Mouse (Mus musculus) lung, embryonic 15.5 days (tissue): ENCODE measurements around the gene Mcl1. TPM values are rescaled to one million over a fixed set of nuclear protein-coding genes. Genes with fewer than 3 reads are reported as not detected.
"Not testable (repeated sequence)": the region's sequence is repeated elsewhere in the genome, so short reads cannot be mapped to it uniquely, and the experiment has no call there.

ENCODE experiments used
- ATAC-seq: fragments of 200-750 bp; cut with Nextera tagmentation; 2 replicates; pipeline ENCODE4 v1.8.0; 2017; ENCODE audit warnings: moderate number of reproducible peaks, borderline replicate concordance; ENCODE audit not compliant: low FRiP score, low TSS enrichment; ENCODE audit errors: extremely low read depth
- H3K27ac ChIP-seq: fragments of 300-500 bp; sonication (generic); 2 replicates; pipeline ENCODE4 v1.5.1; 2015; ENCODE audit warnings: moderate library complexity, mild to moderate bottlenecking, inconsistent platforms
- H3K27me3 ChIP-seq: fragments of 300-500 bp; sonication (generic); 2 replicates; pipeline ENCODE4 v1.6.1; 2015; ENCODE audit warnings: inconsistent platforms
- H3K36me3 ChIP-seq: fragments of 300-500 bp; sonication (generic); 2 replicates; pipeline ENCODE4 v1.6.1; 2015; ENCODE audit warnings: inconsistent platforms
- H3K4me1 ChIP-seq: fragments of 300-500 bp; sonication (generic); 2 replicates; pipeline ENCODE4 v1.6.1; 2015; ENCODE audit warnings: inconsistent platforms
- H3K4me2 ChIP-seq: fragments of 300-500 bp; sonication (generic); 2 replicates; pipeline ENCODE4 v1.6.1; 2015; ENCODE audit warnings: inconsistent platforms, mild to moderate bottlenecking, moderate library complexity
- H3K4me3 ChIP-seq: fragments of 300-500 bp; sonication (generic); 2 replicates; pipeline ENCODE4 v1.5.1; 2015; ENCODE audit warnings: mild to moderate bottlenecking, inconsistent platforms
- H3K9ac ChIP-seq: fragments of 300-500 bp; sonication (generic); 2 replicates; pipeline ENCODE4 v1.6.1; 2015; ENCODE audit warnings: inconsistent platforms
- H3K9me3 ChIP-seq: fragments of 300-500 bp; sonication (generic); 2 replicates; pipeline ENCODE4 v1.6.1; 2016; ENCODE audit warnings: inconsistent platforms
- WGBS: fragments of 180-500 bp; shearing (Covaris S2); methylation state at CpG from one replicate; pipeline ENCODE4 v1.1.7; 2015; 5-methylcytosine and 5-hydroxymethylcytosine counted together
- polyA plus RNA-seq: library from polyadenylated mRNA; unstranded; fragments of >200 nt; fragmentation: Nextera tagmentation; extraction: Ambion mirVana; gene quantifications from 2 replicates; pipeline ENCODE4 v1.2.1, GENCODE M21; 2015

Gene Mcl1
- polyA plus RNA-seq, 1 experiment from 2014 or later, result 64.5 TPM

- no peaks in the 10 kb centered on the region for H3K27me3 ChIP-seq
- no peak for ATAC-seq
- no peaks in the 10 kb centered on the region for H3K36me3 ChIP-seq
- peak overlapping the region; percentile 82 for H3K27ac ChIP-seq
- no peak overlapping the region for H3K9ac ChIP-seq
- WGBS, result 59% methylated on average over 7 of the region's 7 CpGs
- H3K4me3 ChIP-seq, result no peak overlapping the region
- H3K4me2 ChIP-seq, result no peak overlapping the region
- peaks cover 33% of the 10 kb centered on the region for H3K4me1 ChIP-seq
- H3K9me3 ChIP-seq, result no peaks in the 10 kb centered on the region
Measured at GRCm38 (mm10) chr3:95652204-95652811, 6.3 kb upstream of the Mcl1 start.

- Histone ChIP-seq H3K9me3 (no peaks in the 10 kb centered on the region), H3K4me1 (peaks cover 37% of the 10 kb centered on the region), H3K9ac (no peak overlapping the region), H3K27me3 (no peaks in the 10 kb centered on the region), H3K27ac (peak overlapping the region; percentile 82), H3K4me2 (peak overlapping the region; percentile 38), H3K4me3 (no peak overlapping the region), H3K36me3 (no peaks in the 10 kb centered on the region)
- ATAC-seq, result no peak
- WGBS, result 20% methylated on average over 6 of the region's 6 CpGs
Measured at GRCm38 (mm10) chr3:95652871-95653270, 5.7 kb upstream of the Mcl1 start.

GRCm38 (mm10) chr3:95653473-95654034 lies 5.0 kb upstream of the Mcl1 start:
- Histone ChIP-seq H3K27ac (peak overlapping the region; percentile 82), H3K27me3 (no peaks in the 10 kb centered on the region), H3K9me3 (no peaks in the 10 kb centered on the region), H3K4me3 (no peak overlapping the region), H3K4me2 (peak overlapping the region; percentile 38), H3K4me1 (peaks cover 37% of the 10 kb centered on the region), H3K9ac (0 out of 2 replicates have a peak overlapping the region, but pooled peaks have one; percentile 10), H3K36me3 (no peaks in the 10 kb centered on the region)
- WGBS, result 14% methylated on average over 11 of the region's 11 CpGs
- ATAC-seq, result peak; percentile 55

- Histone ChIP-seq H3K27ac (peak overlapping the region; percentile 82), H3K4me1 (peaks cover 37% of the 10 kb centered on the region)
- H3K9ac ChIP-seq, H3K36me3 ChIP-seq, H3K9me3 ChIP-seq, H3K27me3 ChIP-seq, ATAC-seq, H3K4me3 ChIP-seq, H3K4me2 ChIP-seq: not testable (repeated sequence)
- 85% methylated on average over 3 of the region's 3 CpGs for WGBS
Measured at GRCm38 (mm10) chr3:95654371-95654770, 4.2 kb upstream of the Mcl1 start.

- 81% methylated on average over 5 of the region's 5 CpGs for WGBS
- Histone ChIP-seq H3K9me3 (no peaks in the 10 kb centered on the region), H3K9ac (no peak overlapping the region), H3K36me3 (no peaks in the 10 kb centered on the region), H3K4me1 (peaks cover 37% of the 10 kb centered on the region), H3K27me3 (no peaks in the 10 kb centered on the region), H3K4me3 (no peak overlapping the region), H3K4me2 (no peak overlapping the region), H3K27ac (no peak overlapping the region)
- no peak for ATAC-seq
Measured at GRCm38 (mm10) chr3:95655437-95655836, 3.2 kb upstream of the Mcl1 start.

GRCm38 (mm10) chr3:95657108-95657507 lies 1.5 kb upstream of the Mcl1 start:
- ATAC-seq, result no peak
- peaks cover 11% of the 10 kb centered on the region for H3K36me3 ChIP-seq
- H3K27me3 ChIP-seq, result no peaks in the 10 kb centered on the region
- no peaks in the 10 kb centered on the region for H3K9me3 ChIP-seq
- no peak overlapping the region for H3K4me3 ChIP-seq
- no peak overlapping the region for H3K4me2 ChIP-seq
- 81% methylated on average over 3 of the region's 3 CpGs for WGBS
- no peak overlapping the region for H3K27ac ChIP-seq
- H3K4me1 ChIP-seq, result peaks cover 46% of the 10 kb centered on the region
- no peak overlapping the region for H3K9ac ChIP-seq

GRCm38 (mm10) chr3:95657711-95658110 lies 877 bp upstream of the Mcl1 start:
- ATAC-seq, result no peak

GRCm38 (mm10) chr3:95658868-95659712 lies 502 bp downstream of the Mcl1 start:
- Histone ChIP-seq H3K27ac (peak overlapping the region; percentile 99), H3K36me3 (peaks cover 31% of the 10 kb centered on the region), H3K4me1 (peaks cover 46% of the 10 kb centered on the region), H3K4me3 (peak overlapping the region; percentile 97), H3K9me3 (no peaks in the 10 kb centered on the region), H3K27me3 (no peaks in the 10 kb centered on the region), H3K4me2 (peak overlapping the region; percentile 79), H3K9ac (peak overlapping the region; percentile 100)
- ATAC-seq, result peak; percentile 66
- WGBS, result under 1% methylated on average over 100 of the region's 113 CpGs

More at GRCm38 (mm10) chr3:95657711-95658110, 877 bp upstream of the Mcl1 start:
- Histone ChIP-seq H3K36me3 (peaks cover 17% of the 10 kb centered on the region), H3K4me2 (peak overlapping the region; percentile 65), H3K27ac (peak overlapping the region; percentile 99), H3K4me1 (peaks cover 47% of the 10 kb centered on the region), H3K27me3 (no peaks in the 10 kb centered on the region), H3K4me3 (peak overlapping the region; percentile 97), H3K9ac (no peak overlapping the region), H3K9me3 (no peaks in the 10 kb centered on the region)
- 83% methylated on average over 3 of the region's 3 CpGs for WGBS

- H3K4me2 ChIP-seq, result peak overlapping the region; percentile 79
- peak overlapping the region; percentile 100 for H3K9ac ChIP-seq
- peak overlapping the region; percentile 99 for H3K27ac ChIP-seq
- peaks cover 35% of the 10 kb centered on the region for H3K36me3 ChIP-seq
- no peaks in the 10 kb centered on the region for H3K9me3 ChIP-seq
- peak overlapping the region; percentile 97 for H3K4me3 ChIP-seq
- no peaks in the 10 kb centered on the region for H3K27me3 ChIP-seq
- WGBS, result 2% methylated on average over 8 of the region's 8 CpGs
- H3K4me1 ChIP-seq, result peaks cover 47% of the 10 kb centered on the region
- ATAC-seq, result no peak
Measured at GRCm38 (mm10) chr3:95659948-95660347, 1.4 kb downstream of the Mcl1 start.

GRCm38 (mm10) chr3:95660788-95661478 lies 2.3 kb downstream of the Mcl1 start:
- WGBS, result 5% methylated on average over 2 of the region's 2 CpGs
- Histone ChIP-seq H3K27ac (no peak overlapping the region), H3K9me3 (no peaks in the 10 kb centered on the region), H3K4me1 (peaks cover 53% of the 10 kb centered on the region), H3K9ac (peak overlapping the region; percentile 100; the same call in 1 of the 2 replicates), H3K4me2 (peak overlapping the region; percentile 79), H3K27me3 (no peaks in the 10 kb centered on the region), H3K36me3 (peaks cover 35% of the 10 kb centered on the region), H3K4me3 (peak overlapping the region; percentile 97)
- ATAC-seq, result no peak

GRCm38 (mm10) chr3:95661945-95662715 lies 3.5 kb downstream of the Mcl1 start:
- peak overlapping the region; percentile 16; the same call in 1 of the 2 replicates for H3K4me3 ChIP-seq
- H3K27ac ChIP-seq, result no peak overlapping the region; the same call in 1 of the 2 replicates
- peak overlapping the region; percentile 79 for H3K4me2 ChIP-seq
- H3K4me1 ChIP-seq, result peaks cover 63% of the 10 kb centered on the region
- H3K36me3 ChIP-seq, result peaks cover 35% of the 10 kb centered on the region
- ATAC-seq, result no peak
- no peaks in the 10 kb centered on the region for H3K27me3 ChIP-seq
- H3K9me3 ChIP-seq, result no peaks in the 10 kb centered on the region
- H3K9ac ChIP-seq, result 0 out of 2 replicates have a peak overlapping the region, but pooled peaks have one; percentile 17
- 14% methylated on average over 7 of the region's 7 CpGs for WGBS
